Mouse (Mus musculus) E14TG2a.4 (cell line): Measurements from ENCODE around the gene Fam13a.

Experiments used
- H3K27me3 ChIP-seq: 2 replicates; pipeline ENCODE4 v1.6.1; 2014; ENCODE audit warnings: low read length, control low read depth; ENCODE audit not compliant: insufficient read depth
- H3K36me3 ChIP-seq: 2 replicates; pipeline ENCODE4 v1.6.1; 2014; ENCODE audit warnings: low read length, control low read depth; ENCODE audit not compliant: insufficient read depth
- H3K4me1 ChIP-seq: replicated peaks from 2 replicates; pipeline ENCODE4 v1.6.1; 2014; ENCODE audit warnings: low read depth, low read length, control low read depth
- H3K4me3 ChIP-seq: replicated peaks from 2 replicates; pipeline ENCODE4 v1.5.1; 2014; ENCODE audit warnings: mild to moderate bottlenecking, low read length
- H3K9me3 ChIP-seq: 2 replicates; pipeline ENCODE4 v1.6.1; 2014; ENCODE audit warnings: low read length, control low read depth
- CTCF ChIP-seq: conservative IDR thresholded peaks from 2 replicates; pipeline ENCODE4 v1.5.1; 2014; ENCODE audit warnings: low read length
- NANOG ChIP-seq: IDR thresholded peaks from 2 replicates; pipeline ENCODE4 v1.6.1; 2014; ENCODE audit warnings: borderline replicate concordance, low read length, mixed read lengths
- POU5F1 ChIP-seq: IDR thresholded peaks from 2 replicates; pipeline ENCODE4 v1.6.1; 2014; ENCODE audit warnings: low read length, borderline replicate concordance

Gene Fam13a

DNA sequence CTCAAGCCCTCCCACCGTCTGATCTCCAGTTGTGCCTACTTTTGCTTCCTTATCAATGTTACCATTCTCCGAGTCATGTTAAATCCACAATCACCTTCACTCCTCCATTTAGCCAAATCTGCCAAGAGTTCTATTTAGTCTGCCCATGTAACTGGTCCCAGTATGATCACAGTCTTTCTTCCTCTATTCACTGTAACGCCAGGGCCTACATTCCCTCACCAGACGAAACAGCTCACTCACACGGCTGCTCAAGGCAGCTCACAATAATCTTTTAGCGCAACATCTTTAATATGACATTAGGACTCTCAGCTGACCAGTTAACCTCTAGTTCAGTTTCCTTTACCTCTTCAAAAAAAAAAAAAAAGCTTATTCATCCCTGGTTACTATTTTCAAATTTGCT, 7.2 kb upstream of the Fam13a start:
- Histone ChIP-seq H3K4me3 (no peak overlapping the region), H3K27me3 (no peaks in the 10 kb centered on the region), H3K36me3 (no peaks in the 10 kb centered on the region), H3K9me3 (no peaks in the 10 kb centered on the region), H3K4me1 (no peaks in the 10 kb centered on the region)
- no peak for TF ChIP-seq NANOG
- TF ChIP-seq POU5F1, result no peak
- no peak for TF ChIP-seq CTCF

DNA sequence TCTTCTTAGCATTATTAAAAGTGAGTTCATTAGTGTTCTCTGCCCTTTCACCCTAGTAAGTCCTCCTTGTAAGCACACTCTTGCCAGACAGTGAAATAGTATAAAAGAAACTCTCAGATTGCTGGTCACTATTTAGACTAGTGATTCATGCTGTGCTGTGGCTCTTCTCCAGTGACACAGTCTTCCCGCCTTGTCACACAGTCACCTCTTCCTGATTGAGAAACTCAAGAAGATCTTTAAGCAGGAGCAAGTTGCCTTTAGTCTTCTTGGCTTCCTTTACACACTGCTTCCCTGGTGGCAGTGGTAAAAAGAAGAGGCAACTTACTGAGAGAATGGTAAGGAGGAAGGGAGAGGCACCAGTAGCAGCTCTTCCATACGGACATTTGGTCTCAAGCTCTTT, 6.3 kb upstream of the Fam13a start:
- no peaks in the 10 kb centered on the region for H3K9me3 ChIP-seq
- TF ChIP-seq POU5F1, result no peak
- no peaks in the 10 kb centered on the region for H3K4me1 ChIP-seq
- H3K27me3 ChIP-seq, result no peaks in the 10 kb centered on the region
- no peaks in the 10 kb centered on the region for H3K36me3 ChIP-seq
- H3K4me3 ChIP-seq, result no peak overlapping the region

DNA sequence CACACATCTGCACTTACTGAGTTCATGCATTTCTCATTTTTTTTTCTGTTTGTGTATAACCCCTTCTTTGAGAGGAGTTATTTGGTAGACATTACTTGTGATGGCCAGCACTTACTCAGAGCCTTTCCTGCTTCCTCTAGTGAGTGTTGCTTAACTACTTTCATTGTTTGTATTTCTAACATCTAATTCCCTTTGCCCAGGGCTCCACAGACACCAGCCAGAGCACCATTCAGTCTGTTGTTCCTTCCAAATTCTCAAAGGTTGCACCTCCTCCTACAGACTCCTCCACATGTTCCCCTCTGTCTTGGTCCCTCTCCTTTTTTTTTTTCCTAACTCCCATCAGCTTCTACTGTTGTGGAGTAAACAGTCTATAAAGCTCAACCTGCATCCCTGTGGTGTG, 5.7 kb upstream of the Fam13a start:
- Histone ChIP-seq H3K36me3 (no peaks in the 10 kb centered on the region), H3K9me3 (no peaks in the 10 kb centered on the region), H3K4me1 (no peaks in the 10 kb centered on the region), H3K4me3 (no peak overlapping the region), H3K27me3 (no peaks in the 10 kb centered on the region)
- TF ChIP-seq NANOG (no peak), POU5F1 (no peak), CTCF (no peak)

DNA sequence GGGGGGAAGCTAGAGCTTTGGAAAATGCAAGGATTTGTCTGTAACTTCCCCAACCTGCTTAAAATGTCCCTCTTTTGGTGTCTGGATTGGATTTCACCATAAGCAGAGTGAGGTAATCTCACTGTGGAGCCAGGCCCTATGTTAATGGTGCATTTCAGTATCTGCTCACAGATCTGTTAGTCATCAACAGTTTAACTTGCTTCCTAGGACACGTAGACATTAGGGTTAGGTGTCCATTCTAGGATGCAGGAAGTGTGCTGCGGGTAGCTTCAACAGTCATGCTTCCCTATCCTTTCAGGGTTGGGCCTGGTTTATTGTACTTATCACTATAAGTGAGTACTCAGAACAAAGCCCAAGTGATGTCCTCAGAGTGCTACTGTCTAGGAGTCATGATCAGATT, 4.5 kb upstream of the Fam13a start:
- Histone ChIP-seq H3K4me3 (no peak overlapping the region), H3K9me3 (no peaks in the 10 kb centered on the region), H3K36me3 (no peaks in the 10 kb centered on the region), H3K4me1 (peaks cover 5% of the 10 kb centered on the region), H3K27me3 (no peaks in the 10 kb centered on the region)
- TF ChIP-seq NANOG (no peak), POU5F1 (no peak), CTCF (no peak)

DNA sequence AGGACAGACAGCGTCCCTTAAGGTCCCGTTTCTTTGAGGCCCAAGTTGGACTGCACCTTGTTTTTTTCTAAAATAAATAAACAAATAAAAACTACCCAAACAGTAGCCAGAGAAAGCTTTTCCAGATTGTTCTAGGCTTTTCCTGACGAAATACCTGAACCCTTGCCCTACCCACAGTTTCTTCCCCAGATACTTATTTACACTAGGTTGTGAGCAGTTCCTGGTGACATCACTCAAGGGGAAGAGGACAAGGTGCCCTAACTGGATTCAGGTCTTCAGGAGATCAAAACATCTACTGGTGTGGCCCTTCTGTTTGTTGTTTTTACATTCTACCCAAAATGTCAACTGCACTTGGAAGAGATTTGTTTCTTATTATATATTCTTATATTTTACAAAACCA, 457 bp upstream of the Fam13a start:
- Histone ChIP-seq H3K4me3 (no peak overlapping the region), H3K27me3 (0 out of 2 replicates have a peak, but pooled peaks cover 4% of the 10 kb centered on the region), H3K9me3 (no peaks in the 10 kb centered on the region), H3K36me3 (no peaks in the 10 kb centered on the region), H3K4me1 (peaks cover 7% of the 10 kb centered on the region)
- TF ChIP-seq NANOG, result no peak
- TF ChIP-seq CTCF, result no peak
- TF ChIP-seq POU5F1, result no peak

DNA sequence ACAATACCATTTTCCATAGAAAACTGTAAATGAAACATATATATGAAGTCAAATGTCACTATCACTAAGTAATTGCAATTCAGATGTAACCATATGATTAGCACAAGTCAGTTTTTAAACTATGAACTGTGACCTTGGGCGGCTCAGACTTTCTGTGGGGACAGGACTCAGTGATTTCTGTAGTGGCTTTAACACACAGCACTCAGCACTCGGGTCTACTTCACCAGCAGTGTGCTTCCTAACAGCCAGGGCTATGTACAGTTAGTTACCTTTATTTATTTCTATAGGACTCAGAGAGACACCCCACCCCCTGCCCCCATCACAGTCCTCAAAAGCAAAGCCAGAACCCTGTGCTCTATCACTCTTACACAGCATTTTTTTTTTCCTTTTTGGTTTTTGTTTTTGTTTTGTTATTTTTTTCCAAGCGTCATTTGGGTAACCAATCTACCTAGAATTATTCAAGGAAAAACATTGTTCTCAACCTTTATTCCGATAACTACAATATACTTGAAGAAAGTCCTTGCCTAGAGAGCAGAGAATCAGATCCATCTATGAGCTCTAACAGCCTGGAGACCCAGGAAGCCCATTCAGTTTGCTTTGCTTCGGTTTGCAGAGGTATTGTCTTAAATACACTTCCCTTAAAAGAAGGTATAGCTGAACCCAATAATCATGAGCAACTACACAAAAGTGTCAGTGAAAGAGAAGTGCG, 740 bp downstream of the Fam13a start:
- Histone ChIP-seq H3K4me3 (peak overlapping the region; percentile 64), H3K4me1 (peaks cover 7% of the 10 kb centered on the region), H3K36me3 (no peaks in the 10 kb centered on the region), H3K27me3 (0 out of 2 replicates have a peak, but pooled peaks cover 4% of the 10 kb centered on the region), H3K9me3 (no peaks in the 10 kb centered on the region)
- no peak for TF ChIP-seq POU5F1
- TF ChIP-seq NANOG, result no peak
- TF ChIP-seq CTCF, result no peak

DNA sequence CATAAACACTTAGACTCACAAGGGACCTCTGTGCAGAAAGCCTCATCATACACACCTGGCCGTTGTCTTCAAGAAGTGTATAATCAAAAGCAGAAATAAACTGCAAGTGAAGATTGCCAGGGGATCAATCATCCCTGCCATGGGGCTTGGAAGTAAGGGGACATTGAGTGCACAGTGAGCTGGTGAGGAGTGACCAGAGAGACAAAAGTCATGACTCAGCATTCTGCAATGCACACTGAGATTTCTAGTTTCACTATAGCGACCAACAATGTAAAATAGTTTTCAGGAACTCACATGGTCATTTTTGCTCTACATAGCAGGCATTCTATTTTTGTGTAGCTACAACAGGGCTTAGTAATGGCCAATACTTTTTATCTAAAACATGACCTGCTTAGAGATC, 1.7 kb downstream of the Fam13a start:
- no peaks in the 10 kb centered on the region for H3K36me3 ChIP-seq
- no peak overlapping the region for H3K4me3 ChIP-seq
- TF ChIP-seq NANOG (no peak), CTCF (no peak), POU5F1 (no peak)
- H3K9me3 ChIP-seq, result no peaks in the 10 kb centered on the region
- H3K27me3 ChIP-seq, result 0 out of 2 replicates have a peak, but pooled peaks cover 4% of the 10 kb centered on the region
- peaks cover 7% of the 10 kb centered on the region for H3K4me1 ChIP-seq

DNA sequence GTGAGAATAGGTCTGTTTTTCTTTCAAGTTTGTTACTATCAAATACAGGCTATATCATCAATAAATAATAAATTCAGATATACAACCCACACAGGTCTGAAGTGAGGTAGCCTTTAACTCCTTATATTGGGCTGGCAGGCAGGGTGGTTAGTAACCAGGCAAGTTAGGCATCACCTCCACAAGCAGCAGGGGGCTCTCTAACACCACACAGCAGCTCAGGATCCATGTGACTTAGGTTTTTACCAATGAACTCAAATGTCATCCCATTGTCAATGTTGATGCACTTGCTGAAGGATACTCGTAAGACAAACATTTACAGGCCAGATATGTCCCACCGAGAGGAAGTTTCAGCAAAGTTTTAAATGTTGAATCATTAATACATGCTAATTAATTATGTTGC, 4.0 kb downstream of the Fam13a start:
- H3K36me3 ChIP-seq, result no peaks in the 10 kb centered on the region
- H3K4me1 ChIP-seq, result peaks cover 7% of the 10 kb centered on the region
- H3K9me3 ChIP-seq, result no peaks in the 10 kb centered on the region
- TF ChIP-seq CTCF (peak; percentile 20), NANOG (no peak), POU5F1 (no peak)
- 0 out of 2 replicates have a peak, but pooled peaks cover 4% of the 10 kb centered on the region for H3K27me3 ChIP-seq
- no peak overlapping the region for H3K4me3 ChIP-seq

DNA sequence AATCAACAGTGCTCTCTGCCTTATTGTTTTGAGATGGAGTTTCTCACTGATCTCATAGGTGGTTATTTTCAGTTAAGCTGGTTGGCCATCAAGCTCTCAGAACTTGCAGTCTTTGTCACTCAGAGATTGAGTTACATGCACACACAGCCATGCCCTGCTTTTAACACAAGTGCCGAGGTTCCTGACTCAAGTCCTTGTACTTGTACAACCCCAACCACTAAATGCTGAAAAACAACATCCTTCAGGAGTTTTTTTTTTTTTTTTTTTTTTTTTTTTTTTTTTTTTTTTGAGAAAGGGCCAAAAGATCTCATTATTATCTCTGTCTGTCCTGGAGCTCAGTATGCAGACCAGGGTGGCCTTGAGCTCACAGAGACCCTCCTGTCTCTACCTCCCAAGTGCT, 4.5 kb downstream of the Fam13a start:
- TF ChIP-seq POU5F1 (no peak), CTCF (no peak), NANOG (no peak)
- no peak overlapping the region for H3K4me3 ChIP-seq
- no peaks in the 10 kb centered on the region for H3K9me3 ChIP-seq
- no peaks in the 10 kb centered on the region for H3K36me3 ChIP-seq
- H3K27me3 ChIP-seq, result 0 out of 2 replicates have a peak, but pooled peaks cover 4% of the 10 kb centered on the region
- H3K4me1 ChIP-seq, result peaks cover 7% of the 10 kb centered on the region
